Mouse (Mus musculus) CD8-positive naive resting alpha-beta T cell, adult 2 months (primary cell): Measurements from ENCODE around the gene Olfr26.
"Not testable (repeated sequence)": the region's sequence is repeated elsewhere in the genome, so short reads cannot be mapped to it uniquely, and the experiment has no call there.

ENCODE experiments used
- DNase-seq, 2 experiments: peaks; one replicate each; pipeline ENCODE4 v3.0.0; 2022; ENCODE audit warnings: low read depth in 2 of 2, low spot score in 2 of 2

Olfr26 gene

GRCm38 (mm10) chr9:38854760-38855159 is at the start of gene Olfr26:
Gene Olfr26 (plus strand): TSS chr9:38855060.
- no peak for DNase-seq

GRCm38 (mm10) chr9:38805696-38806095 is 49.2 kb upstream of the Olfr26 start:
- no peak for DNase-seq

- DNase-seq, result no peak
Observed at GRCm38 (mm10) chr9:38814314-38814713, 40.5 kb upstream of the Olfr26 start, which contains the start of gene Olfr922. Gene Olfr922 (plus strand): TSS chr9:38814614.

GRCm38 (mm10) chr9:38815458-38815986 is 39.3 kb upstream of the Olfr26 start:
- no peak for DNase-seq

- DNase-seq, result no peak
Observed at GRCm38 (mm10) chr9:38826245-38826644, 28.6 kb upstream of the Olfr26 start, which contains the start of gene Olfr923. Gene Olfr923 (plus strand): TSS chr9:38826545.

GRCm38 (mm10) chr9:38833027-38833426 is 21.8 kb upstream of the Olfr26 start:
- no peak for DNase-seq

- no peak for DNase-seq
Observed at GRCm38 (mm10) chr9:38844149-38844548, 10.7 kb upstream of the Olfr26 start, which contains the start of gene Olfr924. Gene Olfr924 (plus strand): TSS chr9:38844449.

GRCm38 (mm10) chr9:38874880-38875279 is 20.0 kb downstream of the Olfr26 start:
- not testable (repeated sequence) for DNase-seq

GRCm38 (mm10) chr9:38876826-38877225 is 22.0 kb downstream of the Olfr26 start, which contains the start of gene Olfr926:
Gene Olfr926 (plus strand): TSS chr9:38877126.
- DNase-seq, result no peak
